Mouse (Mus musculus): ENCODE results near the gene Hes7. TPM values are rescaled to one million over a fixed set of nuclear protein-coding genes. Genes with fewer than 3 reads are reported as not detected.

Gene Hes7
- polyA plus RNA-seq, 1 experiment from 2014 or later, result 0.65 TPM

DNA sequence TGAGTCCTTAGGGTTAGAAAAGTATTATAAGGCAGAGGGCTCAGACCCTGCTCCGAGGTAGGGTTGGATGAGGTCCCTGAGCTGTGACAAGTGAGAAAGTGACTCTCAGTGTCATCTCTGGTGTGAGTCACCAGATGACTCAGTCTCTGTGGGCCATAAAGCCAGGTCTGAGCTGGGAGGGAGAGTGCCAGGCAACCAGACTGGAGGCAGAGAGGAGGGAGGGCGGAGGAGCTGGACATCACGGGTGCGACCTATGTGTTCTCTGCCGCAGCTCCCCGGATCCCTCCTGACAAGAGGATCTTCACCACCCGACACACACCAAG, 17.8 kb upstream of the Hes7 start:
- H3K9me3 ChIP-seq (ENCODE audit: control insufficient read depth, low read length), result no peaks in the 10 kb centered on the region
- ATAC-seq (ENCODE audit: insufficient number of reproducible peaks, low FRiP score, low TSS enrichment, low read depth), result no peak
- H3K4me3 ChIP-seq (ENCODE audit: low read depth, low read length), result no peak overlapping the region
- WGBS, result 97% methylated on average over 7 of the region's 7 CpGs
- no peak for DNase-seq (ENCODE audit: low spot score)
- no peaks in the 10 kb centered on the region for H3K27me3 ChIP-seq (ENCODE audit: control insufficient read depth, insufficient read depth, low read length)
- no peak overlapping the region for H3K4me2 ChIP-seq (ENCODE audit: low read depth, severe bottlenecking)
- H3K36me3 ChIP-seq (ENCODE audit: control insufficient read depth, insufficient read depth, low read length), result peaks cover 24% of the 10 kb centered on the region; the same call in 1 of the 2 replicates
- H3K27ac ChIP-seq (replicated peaks; ENCODE audit: low read depth, low read length), result no peak overlapping the region
- H3K9ac ChIP-seq (ENCODE audit: low read length), result no peak overlapping the region
- H3K4me1 ChIP-seq (ENCODE audit: control insufficient read depth, insufficient read depth, low read length), result peaks cover 25% of the 10 kb centered on the region

DNA sequence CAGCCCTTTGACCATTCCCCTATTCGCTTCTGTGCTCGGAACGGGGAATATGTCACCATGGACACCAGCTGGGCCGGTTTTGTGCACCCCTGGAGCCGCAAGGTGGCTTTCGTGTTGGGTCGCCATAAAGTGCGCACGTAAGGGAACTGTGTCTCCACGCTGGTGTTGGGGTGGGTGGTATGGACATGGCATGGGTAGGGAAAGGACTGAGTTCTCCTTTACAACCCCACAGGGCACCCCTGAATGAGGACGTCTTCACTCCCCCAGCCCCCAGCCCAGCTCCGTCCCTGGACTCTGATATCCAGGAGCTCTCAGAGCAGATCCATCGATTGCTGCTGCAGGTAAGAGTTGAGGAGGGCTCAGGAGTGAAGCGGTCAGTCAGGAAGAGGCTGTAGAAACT, 17.1 kb upstream of the Hes7 start:
- ATAC-seq (ENCODE audit: insufficient number of reproducible peaks, low FRiP score, low TSS enrichment, low read depth) (no peak), DNase-seq (ENCODE audit: low spot score) (no peak)
- Histone ChIP-seq H3K4me2 (ENCODE audit: low read depth, severe bottlenecking) (no peak overlapping the region), H3K27ac (replicated peaks; ENCODE audit: low read depth, low read length) (no peak overlapping the region), H3K36me3 (ENCODE audit: control insufficient read depth, insufficient read depth, low read length) (peaks cover 24% of the 10 kb centered on the region; the same call in 1 of the 2 replicates), H3K9ac (ENCODE audit: low read length) (no peak overlapping the region), H3K4me1 (ENCODE audit: control insufficient read depth, insufficient read depth, low read length) (peaks cover 18% of the 10 kb centered on the region), H3K27me3 (ENCODE audit: control insufficient read depth, insufficient read depth, low read length) (no peaks in the 10 kb centered on the region), H3K4me3 (ENCODE audit: low read depth, low read length) (no peak overlapping the region), H3K9me3 (ENCODE audit: control insufficient read depth, low read length) (no peaks in the 10 kb centered on the region)
- WGBS, result 94% methylated on average over 14 of the region's 14 CpGs

DNA sequence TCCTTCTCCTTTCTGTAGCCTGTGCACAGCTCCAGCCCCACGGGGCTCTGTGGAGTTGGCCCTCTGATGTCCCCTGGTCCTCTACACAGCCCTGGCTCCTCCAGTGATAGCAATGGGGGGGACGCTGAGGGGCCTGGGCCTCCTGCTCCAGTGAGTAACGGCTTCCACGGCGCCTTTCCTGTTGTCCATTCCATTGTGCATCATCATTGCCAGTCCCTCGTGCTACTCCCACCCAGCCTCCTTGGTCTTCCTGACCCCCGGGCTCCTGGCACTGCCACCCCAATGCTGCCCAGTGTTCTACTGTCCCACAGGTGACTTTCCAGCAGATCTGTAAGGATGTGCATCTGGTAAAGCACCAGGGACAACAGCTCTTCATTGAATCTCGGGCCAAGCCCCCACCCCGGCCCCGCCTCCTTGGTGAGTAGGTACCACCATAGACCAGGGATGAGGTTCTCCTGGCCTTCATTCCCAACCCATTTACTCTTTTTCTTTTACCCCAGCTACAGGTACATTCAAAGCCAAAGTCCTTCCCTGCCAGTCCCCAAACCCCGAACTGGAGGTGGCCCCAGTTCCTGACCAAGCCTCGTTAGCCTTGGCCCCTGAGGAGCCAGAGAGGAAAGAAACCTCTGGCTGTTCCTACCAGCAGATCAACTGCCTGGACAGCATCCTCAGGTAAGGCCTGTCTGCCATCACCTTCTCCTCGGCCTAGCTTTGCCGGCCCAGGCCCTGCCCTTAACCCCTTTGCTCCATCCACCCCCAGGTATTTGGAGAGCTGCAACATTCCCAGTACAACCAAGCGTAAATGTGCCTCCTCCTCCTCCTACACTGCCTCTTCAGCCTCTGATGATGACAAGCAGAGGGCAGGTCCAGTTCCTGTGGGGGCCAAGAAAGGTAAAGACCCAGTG, 16.4 kb upstream of the Hes7 start:
- H3K27ac ChIP-seq (replicated peaks; ENCODE audit: low read depth, low read length), result no peak overlapping the region
- WGBS, result 92% methylated on average over 15 of the region's 15 CpGs

DNA sequence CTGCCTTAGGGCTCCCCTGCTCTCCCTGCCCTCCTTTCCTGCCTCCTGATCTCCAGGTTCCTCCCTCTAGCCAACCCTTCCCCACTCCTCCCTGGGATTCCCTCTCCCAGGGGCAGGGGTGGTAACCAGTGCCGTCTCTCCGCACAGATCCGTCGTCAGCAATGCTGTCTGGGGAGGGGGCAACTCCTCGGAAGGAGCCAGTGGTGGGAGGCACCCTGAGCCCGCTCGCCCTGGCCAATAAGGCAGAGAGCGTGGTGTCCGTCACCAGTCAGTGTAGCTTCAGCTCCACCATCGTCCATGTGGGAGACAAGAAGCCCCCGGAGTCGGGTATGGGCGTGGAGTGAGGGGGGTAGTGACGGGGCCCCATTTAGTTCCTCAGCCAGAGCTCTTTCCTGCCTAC, 15.7 kb upstream of the Hes7 start:
- Histone ChIP-seq H3K4me1 (ENCODE audit: control insufficient read depth, insufficient read depth, low read length) (peaks cover 8% of the 10 kb centered on the region), H3K27me3 (ENCODE audit: control insufficient read depth, insufficient read depth, low read length) (no peaks in the 10 kb centered on the region), H3K9ac (ENCODE audit: low read length) (no peak overlapping the region), H3K36me3 (ENCODE audit: control insufficient read depth, insufficient read depth, low read length) (peaks cover 24% of the 10 kb centered on the region; the same call in 1 of the 2 replicates), H3K4me2 (ENCODE audit: low read depth, severe bottlenecking) (no peak overlapping the region), H3K27ac (replicated peaks; ENCODE audit: low read depth, low read length) (no peak overlapping the region), H3K4me3 (ENCODE audit: low read depth, low read length) (no peak overlapping the region), H3K9me3 (ENCODE audit: control insufficient read depth, low read length) (no peaks in the 10 kb centered on the region)
- ATAC-seq (ENCODE audit: insufficient number of reproducible peaks, low FRiP score, low TSS enrichment, low read depth), result no peak
- no peak for DNase-seq (ENCODE audit: low spot score)
- WGBS, result 86% methylated on average over 14 of the region's 14 CpGs

More for the DNA sequence above, 16.4 kb upstream of the Hes7 start:
- Histone ChIP-seq H3K4me1 (ENCODE audit: control insufficient read depth, insufficient read depth, low read length) (peaks cover 12% of the 10 kb centered on the region), H3K9me3 (ENCODE audit: control insufficient read depth, low read length) (no peaks in the 10 kb centered on the region), H3K27me3 (ENCODE audit: control insufficient read depth, insufficient read depth, low read length) (no peaks in the 10 kb centered on the region), H3K36me3 (ENCODE audit: control insufficient read depth, insufficient read depth, low read length) (peaks cover 24% of the 10 kb centered on the region; the same call in 1 of the 2 replicates), H3K4me3 (ENCODE audit: low read depth, low read length) (no peak overlapping the region), H3K4me2 (ENCODE audit: low read depth, severe bottlenecking) (no peak overlapping the region), H3K9ac (ENCODE audit: low read length) (no peak overlapping the region)
- DNase-seq (ENCODE audit: low spot score) (no peak), ATAC-seq (ENCODE audit: insufficient number of reproducible peaks, low FRiP score, low TSS enrichment, low read depth) (no peak)

DNA sequence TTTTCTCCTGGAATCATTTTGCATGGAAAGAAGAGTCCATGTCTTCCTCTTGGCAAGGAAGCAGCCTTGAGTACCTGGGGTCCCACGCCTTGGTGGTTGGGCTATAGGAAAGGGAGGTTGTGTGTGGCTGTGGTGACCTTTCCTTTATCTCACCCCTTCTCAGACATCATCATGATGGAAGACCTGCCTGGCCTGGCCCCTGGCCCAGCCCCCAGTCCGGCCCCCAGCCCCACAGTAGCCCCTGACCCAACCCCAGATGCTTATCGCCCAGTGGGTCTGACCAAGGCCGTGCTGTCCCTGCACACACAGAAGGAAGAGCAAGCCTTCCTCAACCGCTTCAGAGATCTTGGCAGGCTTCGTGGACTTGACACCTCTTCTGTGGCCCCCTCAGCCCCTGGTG, 15.0 kb upstream of the Hes7 start:
- Histone ChIP-seq H3K9me3 (ENCODE audit: control insufficient read depth, low read length) (no peaks in the 10 kb centered on the region), H3K9ac (ENCODE audit: low read length) (no peak overlapping the region)
- 89% methylated on average over 6 of the region's 6 CpGs for WGBS

DNA sequence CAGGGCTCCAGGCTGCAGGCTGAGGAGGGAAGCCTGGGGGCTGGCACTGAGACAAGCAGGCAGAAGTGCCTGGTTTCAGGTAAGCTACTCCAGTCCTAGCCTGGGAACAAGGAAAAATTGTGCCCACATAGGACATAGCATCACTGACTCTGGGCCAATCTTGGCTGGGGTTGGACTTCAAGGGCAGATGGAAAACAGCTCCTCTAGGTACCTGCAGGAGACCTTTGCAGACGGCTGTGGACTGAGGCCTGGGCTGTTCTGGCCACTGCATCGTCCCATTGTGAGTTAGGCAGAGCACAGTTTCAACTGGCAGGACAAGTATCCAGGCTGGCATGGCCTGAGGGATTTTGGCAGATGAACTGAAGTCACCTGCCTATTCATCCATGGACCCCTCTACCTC, 14.4 kb upstream of the Hes7 start:
- Histone ChIP-seq H3K27me3 (ENCODE audit: control insufficient read depth, insufficient read depth, low read length) (no peaks in the 10 kb centered on the region), H3K4me2 (ENCODE audit: low read depth, severe bottlenecking) (no peak overlapping the region), H3K9ac (ENCODE audit: low read length) (no peak overlapping the region), H3K27ac (replicated peaks; ENCODE audit: low read depth, low read length) (no peak overlapping the region), H3K4me3 (ENCODE audit: low read depth, low read length) (no peak overlapping the region), H3K4me1 (ENCODE audit: control insufficient read depth, insufficient read depth, low read length) (no peaks in the 10 kb centered on the region), H3K36me3 (ENCODE audit: control insufficient read depth, insufficient read depth, low read length) (peaks cover 24% of the 10 kb centered on the region; the same call in 1 of the 2 replicates), H3K9me3 (ENCODE audit: control insufficient read depth, low read length) (no peaks in the 10 kb centered on the region)
- DNase-seq (ENCODE audit: low spot score) (no peak), ATAC-seq (ENCODE audit: insufficient number of reproducible peaks, low FRiP score, low TSS enrichment, low read depth) (no peak)
- WGBS, result 79% methylated on average over 2 of the region's 2 CpGs

More for the DNA sequence above, 15.0 kb upstream of the Hes7 start:
- Histone ChIP-seq H3K4me3 (ENCODE audit: low read depth, low read length) (no peak overlapping the region), H3K36me3 (ENCODE audit: control insufficient read depth, insufficient read depth, low read length) (peaks cover 24% of the 10 kb centered on the region; the same call in 1 of the 2 replicates), H3K27me3 (ENCODE audit: control insufficient read depth, insufficient read depth, low read length) (no peaks in the 10 kb centered on the region), H3K4me2 (ENCODE audit: low read depth, severe bottlenecking) (no peak overlapping the region), H3K27ac (replicated peaks; ENCODE audit: low read depth, low read length) (0 out of 2 replicates have a peak overlapping the region, but pooled peaks have one; percentile 18), H3K4me1 (ENCODE audit: control insufficient read depth, insufficient read depth, low read length) (peaks cover 5% of the 10 kb centered on the region)
- ATAC-seq (ENCODE audit: insufficient number of reproducible peaks, low FRiP score, low TSS enrichment, low read depth) (no peak), DNase-seq (ENCODE audit: low spot score) (no peak)

DNA sequence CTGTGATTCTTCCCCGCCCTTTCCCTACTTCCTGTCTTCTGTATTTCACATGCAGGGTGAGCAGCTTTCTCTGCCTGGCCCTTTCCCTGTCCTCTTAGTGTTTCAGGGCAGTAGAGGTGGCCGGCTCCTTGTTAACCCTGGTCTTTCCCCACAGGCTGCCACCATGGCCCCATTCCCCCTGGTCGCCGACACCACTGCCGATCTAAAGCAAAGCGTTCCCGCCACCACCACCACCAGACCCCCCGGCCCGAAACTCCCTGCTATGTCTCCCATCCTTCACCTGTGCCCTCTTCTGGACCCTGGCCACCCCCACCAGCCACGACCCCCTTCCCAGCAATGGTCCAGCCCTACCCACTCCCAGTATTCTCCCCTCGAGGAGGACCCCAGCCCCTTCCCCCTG, 13.9 kb upstream of the Hes7 start:
- H3K9me3 ChIP-seq (ENCODE audit: control insufficient read depth, low read length), result no peaks in the 10 kb centered on the region
- H3K9ac ChIP-seq (ENCODE audit: low read length), result no peak overlapping the region
- peaks cover 24% of the 10 kb centered on the region; the same call in 1 of the 2 replicates for H3K36me3 ChIP-seq (ENCODE audit: control insufficient read depth, insufficient read depth, low read length)
- no peaks in the 10 kb centered on the region for H3K27me3 ChIP-seq (ENCODE audit: control insufficient read depth, insufficient read depth, low read length)
- H3K4me3 ChIP-seq (ENCODE audit: low read depth, low read length), result no peak overlapping the region
- H3K4me2 ChIP-seq (ENCODE audit: low read depth, severe bottlenecking), result no peak overlapping the region
- H3K27ac ChIP-seq (replicated peaks; ENCODE audit: low read depth, low read length), result no peak overlapping the region
- no peaks in the 10 kb centered on the region for H3K4me1 ChIP-seq (ENCODE audit: control insufficient read depth, insufficient read depth, low read length)
- ATAC-seq (ENCODE audit: insufficient number of reproducible peaks, low FRiP score, low TSS enrichment, low read depth) (no peak), DNase-seq (ENCODE audit: low spot score) (no peak)
- WGBS, result 96% methylated on average over 11 of the region's 11 CpGs

DNA sequence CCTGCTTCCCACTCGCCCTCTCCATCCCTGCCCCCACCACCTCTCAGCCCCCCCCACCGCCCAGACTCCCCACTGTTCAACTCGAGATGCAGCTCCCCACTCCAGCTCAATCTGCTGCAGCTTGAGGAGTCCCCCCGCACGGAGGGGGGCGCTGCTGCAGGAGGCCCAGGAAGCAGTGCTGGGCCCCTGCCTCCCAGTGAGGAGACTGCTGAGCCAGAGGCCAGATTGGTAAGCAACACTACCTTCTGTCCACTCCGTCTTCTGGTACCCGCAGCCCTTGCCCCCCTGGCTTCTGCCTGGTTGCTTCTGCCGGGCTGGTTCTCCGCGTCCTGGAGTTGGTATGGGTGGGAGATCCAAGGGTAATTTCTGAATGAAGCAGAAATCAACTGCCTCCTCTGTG, 13.4 kb upstream of the Hes7 start:
- H3K4me3 ChIP-seq (ENCODE audit: low read depth, low read length), result no peak overlapping the region
- no peak overlapping the region for H3K27ac ChIP-seq (replicated peaks; ENCODE audit: low read depth, low read length)
- DNase-seq (ENCODE audit: low spot score) (no peak), ATAC-seq (ENCODE audit: insufficient number of reproducible peaks, low FRiP score, low TSS enrichment, low read depth) (no peak)
- no peaks in the 10 kb centered on the region for H3K9me3 ChIP-seq (ENCODE audit: control insufficient read depth, low read length)
- whole genome bisulfite sequencing, result 84% methylated on average over 11 of the region's 11 CpGs
- H3K9ac ChIP-seq (ENCODE audit: low read length), result no peak overlapping the region
- 0 out of 2 replicates have a peak, but pooled peaks cover 3% of the 10 kb centered on the region for H3K4me1 ChIP-seq (ENCODE audit: control insufficient read depth, insufficient read depth, low read length)
- H3K36me3 ChIP-seq (ENCODE audit: control insufficient read depth, insufficient read depth, low read length), result peaks cover 24% of the 10 kb centered on the region; the same call in 1 of the 2 replicates
- no peak overlapping the region for H3K4me2 ChIP-seq (ENCODE audit: low read depth, severe bottlenecking)
- no peaks in the 10 kb centered on the region for H3K27me3 ChIP-seq (ENCODE audit: control insufficient read depth, insufficient read depth, low read length)

Measured in limb, embryonic 11.5 days (tissue).